Mouse (Mus musculus): Measurements from ENCODE around the gene 5730455P16Rik. TPM values are rescaled to one million over a fixed set of nuclear protein-coding genes. Genes with fewer than 3 reads are reported as not detected.

The 5730455P16Rik gene
- total RNA-seq, 2 experiments from 2014 or later = 23.5 to 25.2 TPM

Other genes starting within 250 kb of the 5730455P16Rik start
- gene Tefm, start 235.9 kb downstream of the 5730455P16Rik start, total RNA-seq (2021) = 10 to 100 TPM; 20.9 to 22.8 TPM
- 10 to 100 TPM; 11.4 to 14.3 TPM for gene Adap2, start 223.9 kb downstream of the 5730455P16Rik start, total RNA-seq (2021)
- gene Rnf135, start 194.2 kb downstream of the 5730455P16Rik start, total RNA-seq (2021) = 10 to 100 TPM; 16.0 to 16.2 TPM
- gene Rhot1, start 169.0 kb downstream of the 5730455P16Rik start, total RNA-seq (2021) = 10 to 100 TPM; 61.4 to 65.9 TPM
- gene Rhbdl3, start 77.1 kb downstream of the 5730455P16Rik start, total RNA-seq (2021) = 1 to 10 TPM; 3.9 to 4.6 TPM
- 100 to 1,000 TPM; 192 to 194 TPM for gene Zfp207, start 5.2 kb upstream of the 5730455P16Rik start, total RNA-seq (2021)
- gene Psmd11, start 50.6 kb upstream of the 5730455P16Rik start, total RNA-seq (2021) = 100 to 1,000 TPM; 116 to 131 TPM
- 1 to 10 TPM; 8.0 to 9.6 TPM for gene Cdk5r1, start 99.0 kb upstream of the 5730455P16Rik start, total RNA-seq (2021)